Mouse (Mus musculus) liver, embryonic 11.5 days (tissue): ENCODE data around the gene Rab13. TPM values are rescaled to one million over a fixed set of nuclear protein-coding genes. Genes with fewer than 3 reads are reported as not detected.
"Not testable (repeated sequence)": the region's sequence is repeated elsewhere in the genome, so short reads cannot be mapped to it uniquely, and the experiment has no call there.

Source experiments
- ATAC-seq: fragments of 200-750 bp; cut with Nextera tagmentation; replicated peaks from 2 replicates; pipeline ENCODE4 v1.8.0; 2017; ENCODE audit warnings: moderate number of reproducible peaks, mild to moderate bottlenecking, moderate TSS enrichment, moderate library complexity; ENCODE audit not compliant: low FRiP score
- DNase-seq: peaks from one replicate; pipeline ENCODE4 v3.0.0-alpha.2; 2017; ENCODE audit warnings: low spot score
- H3K27ac ChIP-seq: fragments of 300-500 bp; sonication (generic); 2 replicates; pipeline ENCODE4 v1.5.1; 2014; ENCODE audit warnings: mild to moderate bottlenecking, low read depth, low read length, control low read depth
- H3K27me3 ChIP-seq: fragments of 300-500 bp; sonication (generic); replicated peaks from 2 replicates; pipeline ENCODE4 v1.6.1; 2014; ENCODE audit warnings: low read length, mixed read lengths; ENCODE audit not compliant: control insufficient read depth, insufficient read depth
- H3K36me3 ChIP-seq: fragments of 300-500 bp; sonication (generic); 2 replicates; pipeline ENCODE4 v1.6.1; 2014; ENCODE audit warnings: mild to moderate bottlenecking, low read length, moderate library complexity, mixed read lengths; ENCODE audit not compliant: control insufficient read depth, insufficient read depth
- H3K4me1 ChIP-seq: fragments of 300-500 bp; sonication (generic); replicated peaks from 2 replicates; pipeline ENCODE4 v1.6.1; 2014; ENCODE audit warnings: low read length, mixed read lengths; ENCODE audit not compliant: control insufficient read depth, insufficient read depth
- H3K4me2 ChIP-seq: fragments of 300-500 bp; sonication (generic); 2 replicates; pipeline ENCODE4 v1.6.1; 2014; ENCODE audit warnings: mild to moderate bottlenecking, control low read depth, moderate library complexity
- H3K4me3 ChIP-seq: fragments of 300-500 bp; sonication (generic); 2 replicates; pipeline ENCODE4 v1.5.1; 2014; ENCODE audit warnings: low read depth, low read length, control low read depth
- H3K9ac ChIP-seq: fragments of 300-500 bp; sonication (generic); 2 replicates; pipeline ENCODE4 v1.6.1; 2014; ENCODE audit warnings: low read depth, low read length, control low read depth
- H3K9me3 ChIP-seq: fragments of 300-500 bp; sonication (generic); 2 replicates; pipeline ENCODE4 v1.6.1; 2016; ENCODE audit warnings: low read length, inconsistent platforms, mixed read lengths; ENCODE audit not compliant: control insufficient read depth
- WGBS: fragments of 180-500 bp; shearing (Covaris S2); extraction: QIAGEN DNeasy Blood & Tissue Kit; methylation state at CpG from one replicate; pipeline ENCODE4 v1.1.7; 2014; 5-methylcytosine and 5-hydroxymethylcytosine counted together
- polyA plus RNA-seq: library from polyadenylated mRNA; unstranded; fragments of >200 nt; fragmentation: Nextera tagmentation; extraction: Ambion mirVana; gene quantifications from 2 replicates; pipeline ENCODE4 v1.2.1, GENCODE M21; 2014

The Rab13 gene
- polyA plus RNA-seq, 1 experiment from 2014 or later: 11.5 TPM

GRCm38 (mm10) chr3:90252659-90253058 is 39.2 kb downstream of the Rab13 start:
- not testable (repeated sequence) for H3K4me3 ChIP-seq, H3K27ac ChIP-seq, H3K27me3 ChIP-seq, H3K9ac ChIP-seq, DNase-seq, H3K4me2 ChIP-seq, ATAC-seq, H3K9me3 ChIP-seq
- Histone ChIP-seq H3K36me3 (peaks cover 12% of the 10 kb centered on the region), H3K4me1 (peaks cover 21% of the 10 kb centered on the region)
- 90% methylated on average over 2 of the region's 2 CpGs for WGBS

GRCm38 (mm10) chr3:90253174-90253573 is 39.7 kb downstream of the Rab13 start:
- not testable (repeated sequence) for H3K27ac ChIP-seq, H3K9me3 ChIP-seq, H3K4me3 ChIP-seq, H3K27me3 ChIP-seq, H3K4me2 ChIP-seq, ATAC-seq, DNase-seq, H3K9ac ChIP-seq
- Histone ChIP-seq H3K36me3 (peaks cover 12% of the 10 kb centered on the region), H3K4me1 (peaks cover 21% of the 10 kb centered on the region)
- WGBS: 71% methylated on average over 1 of the region's 1 CpGs

GRCm38 (mm10) chr3:90253653-90254418 is 40.3 kb downstream of the Rab13 start, which contains the start of gene Crtc2:
Gene Crtc2, plus strand, starts transcription at chr3:90254163.
- peak within 1 kb of the TSS; percentile 74 for H3K27ac ChIP-seq
- H3K4me3 ChIP-seq: peak within 1 kb of the TSS; percentile 96
- peaks cover 19% of the 10 kb centered on the region for H3K4me1 ChIP-seq
- DNase-seq: peak; percentile 89
- 2% methylated on average over 40 of the region's 40 CpGs for WGBS
- peak; percentile 99 for ATAC-seq
- peak within 1 kb of the TSS; percentile 77 for H3K4me2 ChIP-seq
- H3K9ac ChIP-seq: peak within 1 kb of the TSS; percentile 90
- H3K9me3 ChIP-seq: no peaks in the 10 kb centered on the region
- H3K27me3 ChIP-seq: no peaks in the 10 kb centered on the region
- peaks cover 12% of the 10 kb centered on the region for H3K36me3 ChIP-seq

- H3K4me1 ChIP-seq: peaks cover 13% of the 10 kb centered on the region
- ATAC-seq (peak; percentile 73), DNase-seq (peak; percentile 58)
- peak overlapping the region; percentile 74 for H3K27ac ChIP-seq
- no peaks in the 10 kb centered on the region for H3K27me3 ChIP-seq
- H3K9ac ChIP-seq: peak overlapping the region; percentile 90
- H3K4me3 ChIP-seq: peak overlapping the region; percentile 96
- H3K4me2 ChIP-seq: peak overlapping the region; percentile 77
- H3K36me3 ChIP-seq: peaks cover 14% of the 10 kb centered on the region
- WGBS: under 1% methylated on average over 41 of the region's 41 CpGs
- H3K9me3 ChIP-seq: no peaks in the 10 kb centered on the region
Observed at GRCm38 (mm10) chr3:90254419-90255193, 41.1 kb downstream of the Rab13 start.

DNA sequence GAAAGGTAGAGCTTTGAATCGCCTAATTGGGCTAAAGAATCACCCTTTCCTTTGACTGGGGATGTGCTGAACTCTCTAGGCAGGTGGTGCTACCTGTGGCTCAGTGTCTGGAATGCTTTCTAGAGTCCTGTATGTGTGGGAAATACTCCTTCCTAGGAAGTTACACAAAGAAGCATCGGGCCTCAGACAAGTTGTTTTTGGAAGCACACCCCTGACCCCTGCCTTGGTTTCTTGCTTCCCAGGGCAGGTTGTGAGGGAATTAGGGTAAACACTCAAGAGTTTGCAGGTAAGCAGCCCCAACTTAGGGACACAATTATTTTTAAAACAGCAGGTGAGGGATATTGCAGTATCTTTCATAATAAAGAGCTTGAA is 41.7 kb downstream of the Rab13 start:
- H3K4me3 ChIP-seq: peak overlapping the region; percentile 96
- H3K27me3 ChIP-seq: no peaks in the 10 kb centered on the region
- H3K36me3 ChIP-seq: peaks cover 18% of the 10 kb centered on the region
- H3K4me2 ChIP-seq: peak overlapping the region; percentile 77
- WGBS: 16% methylated on average over 2 of the region's 2 CpGs
- H3K9ac ChIP-seq: peak overlapping the region; percentile 90
- ATAC-seq (no peak), DNase-seq (no peak)
- no peak overlapping the region for H3K27ac ChIP-seq
- H3K4me1 ChIP-seq: peaks cover 12% of the 10 kb centered on the region
- no peaks in the 10 kb centered on the region for H3K9me3 ChIP-seq

GRCm38 (mm10) chr3:90255784-90256353 is 42.4 kb downstream of the Rab13 start:
- H3K36me3 ChIP-seq: peaks cover 18% of the 10 kb centered on the region
- 94% methylated on average over 14 of the region's 14 CpGs for WGBS
- H3K27ac ChIP-seq: no peak overlapping the region
- DNase-seq (no peak), ATAC-seq (no peak)
- peak overlapping the region; percentile 77; the same call in 1 of the 2 replicates for H3K4me2 ChIP-seq
- no peak overlapping the region for H3K9ac ChIP-seq
- no peaks in the 10 kb centered on the region for H3K9me3 ChIP-seq
- H3K27me3 ChIP-seq: no peaks in the 10 kb centered on the region
- H3K4me3 ChIP-seq: no peak overlapping the region; the same call in 1 of the 2 replicates
- peaks cover 12% of the 10 kb centered on the region for H3K4me1 ChIP-seq

- Histone ChIP-seq H3K27me3 (no peaks in the 10 kb centered on the region), H3K9ac (no peak overlapping the region), H3K27ac (no peak overlapping the region), H3K9me3 (no peaks in the 10 kb centered on the region), H3K36me3 (peaks cover 18% of the 10 kb centered on the region), H3K4me3 (no peak overlapping the region), H3K4me2 (no peak overlapping the region), H3K4me1 (peaks cover 12% of the 10 kb centered on the region)
- DNase-seq (no peak), ATAC-seq (no peak)
- 90% methylated on average over 19 of the region's 19 CpGs for WGBS
Observed at GRCm38 (mm10) chr3:90256731-90257530, 43.4 kb downstream of the Rab13 start.

- H3K9ac ChIP-seq: no peak overlapping the region
- ATAC-seq (no peak), DNase-seq (no peak)
- H3K4me2 ChIP-seq: no peak overlapping the region
- no peak overlapping the region for H3K4me3 ChIP-seq
- peaks cover 12% of the 10 kb centered on the region for H3K4me1 ChIP-seq
- WGBS: 86% methylated on average over 4 of the region's 4 CpGs
- H3K9me3 ChIP-seq: no peaks in the 10 kb centered on the region
- H3K36me3 ChIP-seq: peaks cover 24% of the 10 kb centered on the region
- no peak overlapping the region for H3K27ac ChIP-seq
- no peaks in the 10 kb centered on the region for H3K27me3 ChIP-seq
Observed at GRCm38 (mm10) chr3:90258521-90258920, 45.0 kb downstream of the Rab13 start.
